Mouse (Mus musculus): ENCODE data around the gene 4933415A04Rik.

- TF ChIP-seq TCF12 (IDR thresholded peaks at IDR 0.05; ENCODE audit: insufficient read depth, poor library complexity, severe bottlenecking) (no peak), MYOD1 (IDR thresholded peaks at IDR 0.05; ENCODE audit: control insufficient read depth in 1 of 3, insufficient read length in 2 of 3, low read depth in 2 of 3) (no peak), E2F4 (IDR thresholded peaks at IDR 0.05; ENCODE audit: insufficient read depth) (no peak), POLR2A (IDR thresholded peaks at IDR 0.05; ENCODE audit: insufficient read length, low read depth) (no peak), REST (IDR thresholded peaks at IDR 0.05; ENCODE audit: insufficient read depth, insufficient read length) (no peak), POLR2AphosphoS2 (IDR thresholded peaks at IDR 0.05; ENCODE audit: insufficient read length, low read depth) (no peak), USF1 (IDR thresholded peaks at IDR 0.05; ENCODE audit: low read depth) (no peak), CEBPB (IDR thresholded peaks at IDR 0.05; ENCODE audit: insufficient read depth, poor library complexity, severe bottlenecking) (no peak), MAX (IDR thresholded peaks at IDR 0.05; ENCODE audit: low read depth) (no peak), MYOG (IDR thresholded peaks at IDR 0.05; ENCODE audit: control insufficient read depth in 1 of 3, insufficient read depth in 1 of 3, insufficient read length in 2 of 3, low read depth in 2 of 3) (no peak)
These were observed 44.8 kb downstream of the 4933415A04Rik start for GRCm38 (mm10) chr11:43631645-43632044.
